Mouse (Mus musculus) Muller cell, postnatal 12 days (primary cell): Measurements from ENCODE around the gene Gprc5d.

Experiments
- DNase-seq: peaks from one replicate; pipeline ENCODE4 v3.0.0-alpha.2; 2015; ENCODE audit errors: inconsistent ontology term

Gene Gprc5d

GRCm38 (mm10) chr6:135118183-135118582 is at the start of gene Gprc5d:
Gene Gprc5d (minus strand): TSS chr6:135118283.
- DNase-seq, result no peak

- no peak for DNase-seq
Measured at GRCm38 (mm10) chr6:135166712-135167111, 48.6 kb upstream of the Gprc5d start.

GRCm38 (mm10) chr6:135166262-135166661 is 48.2 kb upstream of the Gprc5d start:
- DNase-seq, result no peak

- no peak for DNase-seq
Measured at GRCm38 (mm10) chr6:135165706-135166105, 47.6 kb upstream of the Gprc5d start.

- DNase-seq, result no peak
Measured at GRCm38 (mm10) chr6:135165191-135165590, 47.1 kb upstream of the Gprc5d start.

GRCm38 (mm10) chr6:135162861-135163260 is 44.8 kb upstream of the Gprc5d start:
- DNase-seq, result no peak

- DNase-seq, result no peak
Measured at GRCm38 (mm10) chr6:135162311-135162710, 44.2 kb upstream of the Gprc5d start.

GRCm38 (mm10) chr6:135161356-135161755 is 43.3 kb upstream of the Gprc5d start:
- DNase-seq, result no peak

- DNase-seq, result no peak
Measured at GRCm38 (mm10) chr6:135158509-135158908, 40.4 kb upstream of the Gprc5d start.

- no peak for DNase-seq
Measured at GRCm38 (mm10) chr6:135157496-135157895, 39.4 kb upstream of the Gprc5d start.

GRCm38 (mm10) chr6:135156597-135156996 is 38.5 kb upstream of the Gprc5d start:
- no peak for DNase-seq

GRCm38 (mm10) chr6:135153719-135154118 is 35.6 kb upstream of the Gprc5d start:
- DNase-seq, result peak; percentile 61

GRCm38 (mm10) chr6:135150311-135150710 is 32.2 kb upstream of the Gprc5d start:
- no peak for DNase-seq

GRCm38 (mm10) chr6:135149722-135150121 is 31.6 kb upstream of the Gprc5d start:
- no peak for DNase-seq

GRCm38 (mm10) chr6:135149175-135149574 is 31.1 kb upstream of the Gprc5d start:
- no peak for DNase-seq

GRCm38 (mm10) chr6:135148506-135148905 is 30.4 kb upstream of the Gprc5d start:
- no peak for DNase-seq

- DNase-seq, result no peak
Measured at GRCm38 (mm10) chr6:135145976-135146375, 27.9 kb upstream of the Gprc5d start.

- peak; percentile 45 for DNase-seq
Measured at GRCm38 (mm10) chr6:135144516-135144915, 26.4 kb upstream of the Gprc5d start.

GRCm38 (mm10) chr6:135143151-135143550 is 25.1 kb upstream of the Gprc5d start:
- DNase-seq, result no peak

- DNase-seq, result no peak
Measured at GRCm38 (mm10) chr6:135141451-135142147, 23.5 kb upstream of the Gprc5d start.

- DNase-seq, result no peak
Measured at GRCm38 (mm10) chr6:135138746-135139145, 20.7 kb upstream of the Gprc5d start.

- no peak for DNase-seq
Measured at GRCm38 (mm10) chr6:135138207-135138606, 20.1 kb upstream of the Gprc5d start.

GRCm38 (mm10) chr6:135137736-135138135 is 19.7 kb upstream of the Gprc5d start:
- DNase-seq, result no peak
